7 mouse cellular contexts compared by ENCODE assay signal in the genomic region with DNA sequence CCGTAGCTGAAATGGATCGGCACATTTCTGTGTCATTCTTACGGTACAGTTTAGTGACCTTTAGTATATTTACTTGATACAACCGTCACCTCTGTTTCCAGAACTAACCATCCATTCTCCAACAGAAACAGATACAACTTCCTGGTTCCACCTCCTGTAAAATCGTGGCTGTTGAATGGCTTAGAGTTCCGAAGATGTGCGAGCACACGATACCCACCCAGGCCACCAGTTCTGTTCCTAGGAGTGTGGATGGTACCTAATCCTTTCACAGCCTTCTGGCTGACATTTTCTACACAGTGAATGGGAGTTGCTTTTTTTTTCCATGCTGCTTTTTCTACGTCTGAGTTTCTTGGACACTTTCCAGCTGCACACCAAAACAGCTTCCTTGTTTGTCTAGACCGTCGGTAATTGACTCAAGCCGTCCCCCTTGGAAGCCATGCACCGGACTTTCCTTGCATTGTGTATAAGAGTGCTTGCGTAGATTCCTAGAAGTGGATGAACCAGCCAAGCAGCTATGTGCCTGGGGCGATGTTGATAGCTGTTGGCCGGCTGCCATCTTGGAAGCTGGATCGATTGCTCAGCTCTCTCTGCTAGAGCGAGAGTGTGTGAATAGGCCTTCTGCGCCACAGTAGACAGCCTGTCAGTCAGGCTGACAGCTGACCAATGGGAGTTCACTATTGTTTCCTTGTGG. TPM values are rescaled to one million over a fixed set of nuclear protein-coding genes. Genes with fewer than 3 reads are reported as not detected.
A peak's percentile ranks its signal among the peaks of the same experiment; 100 is the strongest.
DNase-seq lines count a peak whose midpoint lies in the region; ATAC-seq and TF ChIP-seq lines count a peak whose summit lies in the region.

No protein-coding gene starts in this region.

- peak; percentile 43 for ATAC-seq in megakaryocyte, adult 5-6 weeks (ENCODE audit: poor library complexity, severe bottlenecking)

- peak; percentile 96 for DNase-seq in adipocyte (ENCODE audit: low spot score)
- DNase-seq in gastrocnemius, adult 2 months = peak; percentile 93
- DNase-seq in induced T-regulatory cell, adult 2 months (ENCODE audit: low read depth) = peak; percentile 85
- DNase-seq in left cerebral cortex, adult 8-10 months (ENCODE audit: low spot score in 2 of 2) = peak; percentile 60 to 80
- DNase-seq in right cerebral cortex, adult 2 months (ENCODE audit: low spot score in 2 of 2) = peak; percentile 79 to 86

- no peaks in the 10 kb centered on the region for H3K4me1 ChIP-seq in cortical plate, adult 2 months (ENCODE audit: control insufficient read depth, insufficient read depth, low read length)

- intact Hi-C loops in gastrocnemius, adult 2 months (cut with DNase I) = loop anchor here (5.0 kb wide), 1 partner anchor 172 kb away; no protein-coding TSS in a partner anchor

- TF ChIP-seq CTCF in cortical plate, adult 2 months (IDR thresholded peaks at IDR 0.05; ENCODE audit: extremely low read depth, insufficient read depth, low read length) = no peak
- TF ChIP-seq CTCF in gastrocnemius, adult 2 months (IDR thresholded peaks at IDR 0.05) = no peak

- peak; percentile 56 for TF ChIP-seq POLR2A in cortical plate, adult 2 months (IDR thresholded peaks at IDR 0.05; ENCODE audit: extremely low read depth, insufficient read depth, low read length)

- peak overlapping the region; percentile 71 for H3K4me3 ChIP-seq in cortical plate, adult 2 months (ENCODE audit: insufficient read depth, low read length)
- peak overlapping the region; percentile 82 for H3K4me3 ChIP-seq in gastrocnemius, adult 2 months

- peak overlapping the region; percentile 79 for H3K27ac ChIP-seq in cortical plate, adult 2 months (ENCODE audit: insufficient read depth, low read length)
- peak overlapping the region; percentile 94 for H3K27ac ChIP-seq in gastrocnemius, adult 2 months

RNA-seq across cellular contexts. Expression of a gene that starts 1.0 kb away (rescaled TPM):
- 36.6 and 42.7 TPM in 2 replicates for polyA plus RNA-seq in cortical plate, adult 2 months (2012; rRNA removed)
- total RNA-seq in gastrocnemius, adult 2 months (2021) = 1 to 10 TPM; 5.1 to 6.4 TPM
- 10 to 100 TPM; 22.5 to 32.0 (median 29.1) TPM for total RNA-seq in left cerebral cortex, adult 8-10 months (2022)
- 9.8 and 10.3 TPM in 2 replicates for total RNA-seq in megakaryocyte, adult 5-6 weeks (2015)
- total RNA-seq in megakaryocyte, adult 5-6 weeks (2017) = 15.2 and 15.6 TPM in 2 replicates

RNA-seq across cellular contexts. Expression of a gene that starts 11.5 kb away (rescaled TPM):
- polyA plus RNA-seq in cortical plate, adult 2 months (2012; rRNA removed) = 19.3 and 19.8 TPM in 2 replicates
- 1 to 10 TPM; 6.7 to 7.7 TPM for total RNA-seq in gastrocnemius, adult 2 months (2021)
- 10 to 100 TPM in 3 of 4 experiments, 1 to 10 TPM in 1; 9.7 to 38.7 (median 16.8) TPM for total RNA-seq in left cerebral cortex, adult 8-10 months (2022)
- 547 and 634 TPM in 2 replicates for total RNA-seq in megakaryocyte, adult 5-6 weeks (2015)
- total RNA-seq in megakaryocyte, adult 5-6 weeks (2017) = 285 and 337 TPM in 2 replicates

RNA-seq across cellular contexts. Expression of a gene that starts 16.3 kb away (rescaled TPM):
- polyA plus RNA-seq in cortical plate, adult 2 months (2012; rRNA removed) = 0.93 and 1.2 TPM in 2 replicates
- total RNA-seq in gastrocnemius, adult 2 months (2021) = 10 to 100 TPM; 11.3 TPM
- under 1 TPM; 0.59 to 0.80 (median 0.75) TPM for total RNA-seq in left cerebral cortex, adult 8-10 months (2022)
- total RNA-seq in megakaryocyte, adult 5-6 weeks (2015) = 0.09 and 0.25 TPM in 2 replicates
- not detected in 2 replicates for total RNA-seq in megakaryocyte, adult 5-6 weeks (2017)

RNA-seq across cellular contexts. Expression of a gene that starts 22.4 kb away (rescaled TPM):
- polyA plus RNA-seq in cortical plate, adult 2 months (2012; rRNA removed) = 0.21 and 0.36 TPM in 2 replicates
- not detected for total RNA-seq in gastrocnemius, adult 2 months (2021)
- total RNA-seq in left cerebral cortex, adult 8-10 months (2022) = not detected
- not detected in 2 replicates for total RNA-seq in megakaryocyte, adult 5-6 weeks (2015)
- not detected in 2 replicates for total RNA-seq in megakaryocyte, adult 5-6 weeks (2017)

RNA-seq across cellular contexts. Expression of a gene that starts 31.7 kb away (rescaled TPM):
- polyA plus RNA-seq in cortical plate, adult 2 months (2012; rRNA removed) = 68.2 and 76.8 TPM in 2 replicates
- 10 to 100 TPM; 30.4 to 32.6 TPM for total RNA-seq in gastrocnemius, adult 2 months (2021)
- 10 to 100 TPM; 33.2 to 39.7 (median 37.7) TPM for total RNA-seq in left cerebral cortex, adult 8-10 months (2022)
- 42.0 and 48.6 TPM in 2 replicates for total RNA-seq in megakaryocyte, adult 5-6 weeks (2015)
- total RNA-seq in megakaryocyte, adult 5-6 weeks (2017) = 50.8 and 59.5 TPM in 2 replicates

Comparison
In these comparisons a context has a peak if more than half of its experiments do, and no peak if none do; other contexts are left out.
1. Peak in every context shown above with its lines: DNase-seq, ATAC-seq, H3K4me3 ChIP-seq and H3K27ac ChIP-seq.
2. RNA of a gene that starts 11.5 kb away (total RNA-seq): 285 to 634 TPM in megakaryocyte, adult 5-6 weeks; 9.7 to 38.7 TPM in left cerebral cortex, adult 8-10 months and 6.7 to 7.7 TPM in gastrocnemius, adult 2 months; every median in the first group is over 4 times any median in the second.
3. RNA of a gene that starts 16.3 kb away (total RNA-seq): 11.3 TPM in gastrocnemius, adult 2 months; 0.59 to 0.80 TPM in left cerebral cortex, adult 8-10 months and 0.09 to 0.25 TPM in megakaryocyte, adult 5-6 weeks; every median in the first group is over 4 times any median in the second.